Mouse (Mus musculus) myocyte (in vitro differentiated cells): ENCODE results near the gene Abhd13. TPM values are rescaled to one million over a fixed set of nuclear protein-coding genes. Genes with fewer than 3 reads are reported as not detected.

Experiments
- H3K27me3 ChIP-seq: one replicate; pipeline ENCODE4 v1.6.1; 2011; ENCODE audit not compliant: control insufficient read depth, insufficient read depth, insufficient read length
- H3K36me3 ChIP-seq: one replicate; pipeline ENCODE4 v1.6.1; 2011; ENCODE audit not compliant: control insufficient read depth, insufficient read depth
- H3K4me2 ChIP-seq: one replicate; pipeline ENCODE4 v1.6.1; 2011; ENCODE audit warnings: low read depth, control low read depth
- H3K4me3 ChIP-seq: one replicate; pipeline ENCODE4 v1.5.1; 2011; ENCODE audit warnings: mild to moderate bottlenecking, control low read depth, moderate library complexity
- H3K79me2 ChIP-seq: one replicate; pipeline ENCODE4 v1.6.1; 2011; ENCODE audit not compliant: control insufficient read depth, insufficient read depth
- H3ac ChIP-seq: one replicate; pipeline ENCODE4 v1.6.1; 2011; ENCODE audit not compliant: control insufficient read depth, insufficient read length
- CEBPB ChIP-seq: IDR thresholded peaks from 2 replicates; pipeline ENCODE4 v1.6.1; 2011; ENCODE audit warnings: mild to moderate bottlenecking, moderate library complexity; ENCODE audit not compliant: poor library complexity, insufficient read depth, severe bottlenecking
- E2F4 ChIP-seq: IDR thresholded peaks from one replicate; pipeline ENCODE4 v1.6.1; 2011; ENCODE audit warnings: mild to moderate bottlenecking, control low read depth, moderate library complexity; ENCODE audit not compliant: insufficient read depth
- MAX ChIP-seq: IDR thresholded peaks from one replicate; pipeline ENCODE4 v1.6.1; 2011; ENCODE audit warnings: low read depth, mild to moderate bottlenecking, control low read depth
- MYOD1 ChIP-seq, 3 experiments: IDR thresholded peaks; one replicate each; pipeline ENCODE4 v1.6.1; 2011; ENCODE audit warnings: control low read depth in 2 of 3, low read depth in 2 of 3, mild to moderate bottlenecking in 2 of 3, moderate library complexity in 1 of 3; ENCODE audit not compliant: insufficient read length in 2 of 3, control insufficient read depth in 1 of 3
- MYOG ChIP-seq, 3 experiments: IDR thresholded peaks; one replicate each; pipeline ENCODE4 v1.6.1; 2011; ENCODE audit warnings: control low read depth in 2 of 3, low read depth in 2 of 3, mild to moderate bottlenecking in 2 of 3; ENCODE audit not compliant: insufficient read length in 2 of 3, control insufficient read depth in 1 of 3, insufficient read depth in 1 of 3
- POLR2A ChIP-seq: IDR thresholded peaks from one replicate; pipeline ENCODE4 v1.6.1; 2011; ENCODE audit warnings: low read depth, mild to moderate bottlenecking, control low read depth, moderate library complexity; ENCODE audit not compliant: insufficient read length
- POLR2AphosphoS2 ChIP-seq: IDR thresholded peaks from one replicate; pipeline ENCODE4 v1.6.1; 2011; ENCODE audit warnings: low read depth, control low read depth; ENCODE audit not compliant: insufficient read length
- REST ChIP-seq: IDR thresholded peaks from one replicate; pipeline ENCODE4 v1.6.1; 2011; ENCODE audit warnings: mild to moderate bottlenecking, control low read depth, moderate library complexity; ENCODE audit not compliant: insufficient read depth, insufficient read length
- SRF ChIP-seq: IDR thresholded peaks from one replicate; pipeline ENCODE4 v1.6.1; 2011; ENCODE audit warnings: low read depth; ENCODE audit not compliant: control insufficient read depth, insufficient read length
- TCF12 ChIP-seq: IDR thresholded peaks from one replicate; pipeline ENCODE4 v1.6.1; 2011; ENCODE audit warnings: mild to moderate bottlenecking, control low read depth; ENCODE audit not compliant: poor library complexity, insufficient read depth, severe bottlenecking
- TCF3 ChIP-seq: IDR thresholded peaks from one replicate; pipeline ENCODE4 v1.6.1; 2011; ENCODE audit warnings: low read depth, control low read depth; ENCODE audit not compliant: insufficient read length
- USF1 ChIP-seq: IDR thresholded peaks from one replicate; pipeline ENCODE4 v1.6.1; 2011; ENCODE audit warnings: low read depth, mild to moderate bottlenecking, control low read depth, moderate library complexity
- polyA plus RNA-seq: library from polyadenylated mRNA; unstranded; fragments of >200 nt; fragmentation: generic; extraction: Trizol; gene quantifications from one replicate; pipeline ENCODE4 v1.2.1, GENCODE M21; 2012; ENCODE audit warnings: missing spikeins

The Abhd13 gene
- polyA plus RNA-seq, 1 experiment, result 6.6 TPM

DNA sequence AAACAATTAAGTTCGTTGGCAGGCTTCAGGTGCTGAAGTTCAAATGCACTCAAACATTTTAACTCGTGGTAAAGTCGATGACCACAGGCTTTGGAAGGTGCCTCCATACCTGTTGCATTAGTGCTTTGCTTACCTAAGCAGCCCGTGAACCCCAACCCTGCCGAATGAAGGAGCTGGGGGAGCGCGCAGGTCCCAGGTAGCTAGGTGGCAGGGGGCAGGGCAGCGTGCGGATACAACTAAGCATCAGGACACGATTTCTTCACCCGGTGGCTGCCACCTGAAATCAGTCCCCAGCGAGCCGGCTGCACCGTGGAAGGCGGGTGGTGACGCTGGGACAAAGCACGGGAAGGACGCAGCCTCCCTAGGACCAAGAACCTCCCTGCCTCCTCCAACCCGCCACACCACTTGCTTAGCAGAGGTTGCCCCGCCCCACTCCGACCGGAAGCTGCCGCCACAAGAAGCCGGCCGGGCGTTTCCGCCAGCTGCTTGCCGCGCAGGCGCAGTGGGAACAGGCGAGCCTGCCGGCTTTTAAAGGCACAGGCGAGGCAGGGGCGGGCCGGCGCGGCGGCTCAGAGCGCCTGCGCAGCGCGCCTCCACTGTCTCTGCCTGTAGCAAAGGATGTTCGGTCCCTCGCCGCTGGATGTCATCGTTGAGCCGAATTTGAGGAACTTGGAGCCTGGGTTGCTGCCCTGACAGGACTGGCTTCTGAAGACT lies 1.5 kb upstream of the Abhd13 start:
- no peaks in the 10 kb centered on the region for H3K27me3 ChIP-seq
- H3K4me2 ChIP-seq, result peak overlapping the region; percentile 68
- H3ac ChIP-seq, result peak overlapping the region; percentile 9
- H3K79me2 ChIP-seq, result peaks cover 37% of the 10 kb centered on the region
- peak overlapping the region; percentile 56 for H3K4me3 ChIP-seq
- TF ChIP-seq MYOG (IDR thresholded peaks at IDR 0.05; ENCODE audit: control insufficient read depth in 1 of 3, insufficient read depth in 1 of 3, insufficient read length in 2 of 3, low read depth in 2 of 3), result peak in 2 of 3 experiments; percentile 33 to 64
- TF ChIP-seq TCF12, result no peak
- no peak for TF ChIP-seq USF1
- peak; percentile 96 for TF ChIP-seq POLR2A
- peak in 1 of 3 experiments; percentile 30 for TF ChIP-seq MYOD1 (IDR thresholded peaks at IDR 0.05; ENCODE audit: control insufficient read depth in 1 of 3, insufficient read length in 2 of 3, low read depth in 2 of 3)
- peak; percentile 44 for TF ChIP-seq SRF
- TF ChIP-seq REST, result no peak
- peak; percentile 92 for TF ChIP-seq POLR2AphosphoS2
- H3K36me3 ChIP-seq, result peaks cover 23% of the 10 kb centered on the region

DNA sequence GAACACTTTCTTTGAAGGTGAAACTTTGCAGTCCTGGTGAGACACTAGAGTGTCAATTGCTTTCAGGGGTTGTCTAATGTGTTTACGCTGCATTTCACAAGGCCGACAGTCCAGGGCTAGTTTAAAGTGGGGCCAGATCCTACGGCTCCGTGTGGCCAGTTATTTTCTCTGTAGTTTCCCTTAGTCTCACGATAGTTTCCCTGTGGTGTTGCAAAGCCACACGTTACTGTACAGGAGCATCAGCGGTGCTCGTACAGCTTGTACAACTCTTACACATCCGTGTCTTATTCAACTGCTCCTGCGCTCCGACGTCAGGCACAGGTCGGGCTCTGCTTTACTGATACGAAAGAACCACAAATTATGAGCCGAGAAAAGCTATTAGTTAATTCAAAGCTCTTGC lies 491 bp upstream of the Abhd13 start:
- Histone ChIP-seq H3K36me3 (peaks cover 13% of the 10 kb centered on the region), H3K79me2 (peaks cover 47% of the 10 kb centered on the region), H3K4me2 (peak overlapping the region; percentile 78), H3ac (peak overlapping the region; percentile 84), H3K27me3 (no peaks in the 10 kb centered on the region), H3K4me3 (peak overlapping the region; percentile 56)
- TF ChIP-seq POLR2A (peak; percentile 29), CEBPB (no peak)

DNA sequence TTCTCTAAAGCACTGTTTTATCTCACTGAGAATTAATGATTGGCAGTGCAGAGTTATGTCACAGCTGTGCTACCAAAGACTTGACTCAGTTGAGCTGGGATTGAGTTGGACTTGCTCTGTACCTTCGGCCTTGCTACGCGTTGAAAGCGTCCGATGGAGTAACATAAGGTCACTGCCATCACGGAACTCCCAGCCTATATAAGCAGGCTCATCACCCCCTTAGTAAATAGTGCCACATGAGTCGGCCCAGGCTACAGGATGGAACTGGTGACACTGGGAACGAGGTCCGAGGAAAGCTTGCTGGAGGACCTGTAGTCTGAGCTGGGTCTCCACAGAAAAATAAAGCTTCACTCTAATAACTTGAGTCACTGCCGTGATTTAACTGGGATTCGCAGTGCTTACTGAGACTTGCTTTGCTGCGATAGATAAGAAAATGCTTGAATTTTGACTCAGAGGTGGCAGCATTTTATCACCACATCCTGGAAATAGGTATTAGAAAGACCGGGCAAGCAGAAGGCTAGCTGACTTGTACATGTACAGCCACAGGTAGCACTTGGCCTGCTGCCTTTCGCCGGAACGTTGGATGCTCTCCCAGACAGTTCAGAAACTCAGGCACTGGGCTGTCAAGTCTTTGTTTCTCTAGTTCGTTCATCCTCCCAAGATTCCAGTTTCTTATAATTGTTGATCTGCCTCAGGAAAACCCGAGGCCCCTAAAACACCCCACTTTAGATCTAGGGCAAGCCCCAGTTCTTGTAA lies 1.1 kb downstream of the Abhd13 start:
- peak overlapping the region; percentile 84 for H3ac ChIP-seq
- H3K36me3 ChIP-seq, result peaks cover 5% of the 10 kb centered on the region
- H3K4me3 ChIP-seq, result peak overlapping the region; percentile 56
- no peaks in the 10 kb centered on the region for H3K27me3 ChIP-seq
- H3K79me2 ChIP-seq, result peaks cover 60% of the 10 kb centered on the region
- H3K4me2 ChIP-seq, result peak overlapping the region; percentile 95
- TF ChIP-seq MYOD1 (IDR thresholded peaks at IDR 0.05; ENCODE audit: control insufficient read depth in 1 of 3, insufficient read length in 2 of 3, low read depth in 2 of 3) (no peak), CEBPB (no peak), REST (no peak), E2F4 (no peak), MAX (no peak), POLR2AphosphoS2 (no peak), MYOG (IDR thresholded peaks at IDR 0.05; ENCODE audit: control insufficient read depth in 1 of 3, insufficient read depth in 1 of 3, insufficient read length in 2 of 3, low read depth in 2 of 3) (no peak), TCF12 (no peak), USF1 (no peak), TCF3 (no peak), POLR2A (no peak), SRF (no peak)

GRCm38 (mm10) chr8:9979746-9980145 lies 2.2 kb downstream of the Abhd13 start:
- Histone ChIP-seq H3K79me2 (peaks cover 63% of the 10 kb centered on the region), H3ac (no peak overlapping the region), H3K4me3 (no peak overlapping the region), H3K4me2 (no peak overlapping the region), H3K36me3 (peaks cover 5% of the 10 kb centered on the region), H3K27me3 (no peaks in the 10 kb centered on the region)
- TF ChIP-seq CEBPB (no peak), REST (no peak), POLR2AphosphoS2 (no peak), TCF3 (no peak), MYOG (IDR thresholded peaks at IDR 0.05; ENCODE audit: control insufficient read depth in 1 of 3, insufficient read depth in 1 of 3, insufficient read length in 2 of 3, low read depth in 2 of 3) (no peak)

GRCm38 (mm10) chr8:9980188-9980587 lies 2.7 kb downstream of the Abhd13 start:
- peaks cover 5% of the 10 kb centered on the region for H3K36me3 ChIP-seq
- no peak for TF ChIP-seq REST
- no peak for TF ChIP-seq SRF
- TF ChIP-seq USF1, result no peak

More at GRCm38 (mm10) chr8:9980188-9980587, 2.7 kb downstream of the Abhd13 start:
- no peaks in the 10 kb centered on the region for H3K27me3 ChIP-seq
- H3K79me2 ChIP-seq, result peaks cover 66% of the 10 kb centered on the region
- H3K4me2 ChIP-seq, result no peak overlapping the region
- H3K4me3 ChIP-seq, result no peak overlapping the region
- no peak overlapping the region for H3ac ChIP-seq
